Mouse (Mus musculus): ENCODE data around the gene Cfap299.
"Not testable (repeated sequence)": the region's sequence is repeated elsewhere in the genome, so short reads cannot be mapped to it uniquely, and the experiment has no call there.

Cfap299 gene

DNA sequence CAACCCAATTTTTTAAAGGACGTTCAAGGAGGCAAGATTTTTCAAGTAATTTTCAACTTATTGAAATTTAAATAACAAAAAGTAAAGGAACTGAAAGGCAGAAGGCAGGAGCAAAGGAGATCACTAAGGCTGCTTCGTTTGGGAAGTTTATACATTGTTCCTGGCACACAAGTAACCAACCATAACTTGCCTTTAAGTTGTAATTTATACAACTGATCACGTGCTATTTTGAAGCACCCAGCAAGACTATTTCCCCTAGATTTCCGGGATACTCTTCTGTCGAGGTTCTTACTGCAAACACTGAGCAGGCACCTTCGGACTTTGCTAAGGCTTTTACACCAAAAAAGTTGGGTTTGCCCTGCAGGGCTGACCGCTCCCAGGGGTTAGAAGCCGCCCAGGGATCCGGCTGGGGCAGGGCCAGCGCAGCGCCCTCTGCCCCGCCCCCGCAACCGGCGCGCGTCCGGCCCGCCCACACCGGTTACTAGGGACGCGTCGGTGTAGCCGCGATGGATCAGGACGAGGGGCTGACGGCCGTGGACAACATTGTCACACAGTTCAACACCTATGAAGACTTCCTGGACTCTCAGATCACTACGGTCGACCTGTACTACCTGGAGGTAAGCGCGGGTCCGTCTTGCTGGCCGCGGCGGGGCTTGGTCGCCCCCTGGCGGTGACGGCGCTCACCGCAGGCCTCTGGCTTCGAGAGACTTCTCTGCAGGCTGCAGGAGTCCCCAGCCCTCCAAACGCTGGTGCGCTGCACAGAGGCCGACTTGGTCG, at the start of gene Cfap299:
TSS of gene Cfap299 (plus strand) at position 457 of the 777 bp plus-strand sequence.
- peak; percentile 84 for DNase-seq

DNA sequence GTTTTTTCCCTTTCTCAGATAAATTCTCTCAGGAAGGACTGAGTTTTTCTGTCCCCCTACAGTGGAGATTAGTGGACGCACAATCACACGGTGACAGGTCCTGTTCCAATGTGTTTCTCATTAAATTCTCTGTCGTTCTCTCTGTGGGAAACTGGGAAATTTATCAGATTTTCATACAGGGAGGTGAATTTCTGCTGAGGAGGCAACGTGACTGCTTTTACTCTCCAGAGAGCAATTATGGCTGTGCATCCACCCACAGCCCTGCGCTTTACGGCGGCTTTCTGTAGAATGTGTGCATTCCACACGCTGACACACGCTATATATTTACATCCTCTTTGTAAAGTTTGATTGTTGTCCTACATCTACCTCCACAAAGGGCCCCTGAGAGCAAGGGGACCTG, 47.1 kb upstream of the Cfap299 start:
- DNase-seq: no peak

DNA sequence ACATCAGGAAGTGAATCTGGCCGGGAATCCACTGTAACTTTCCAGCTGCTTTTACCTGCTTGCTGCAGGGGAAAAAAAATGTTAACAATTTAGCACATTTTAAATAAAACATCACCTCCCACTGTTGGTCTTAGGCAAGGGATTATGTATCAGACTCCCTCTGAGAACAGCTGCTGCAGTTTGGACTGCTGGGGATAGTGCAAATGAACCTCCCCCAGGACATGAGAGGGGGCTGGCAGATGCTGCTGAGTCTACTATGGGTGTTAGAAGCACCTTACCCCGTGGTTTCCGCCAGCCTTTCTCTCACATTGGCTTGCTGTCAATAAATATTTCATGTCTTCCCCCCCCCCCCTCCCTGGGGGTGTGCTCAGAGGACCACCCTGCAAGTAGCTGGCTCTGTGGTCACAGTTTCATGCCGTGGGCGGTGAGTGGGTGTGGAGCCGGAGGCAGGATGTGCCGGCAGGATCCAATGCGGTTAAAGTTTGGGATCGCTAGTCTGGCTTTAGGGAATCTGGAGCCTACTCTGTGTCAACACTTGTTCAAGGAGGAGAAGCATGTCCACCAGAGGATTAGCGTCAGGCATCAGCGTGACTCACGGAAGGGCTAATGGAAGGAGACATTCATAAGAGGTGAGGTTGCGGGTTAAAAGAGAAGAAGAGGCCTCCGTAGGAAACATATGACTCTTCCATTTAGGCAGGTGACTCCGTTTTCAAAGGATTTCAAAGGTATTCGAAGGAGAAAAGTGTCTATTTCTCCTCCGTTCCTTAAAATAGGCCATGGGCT, 45.2 kb upstream of the Cfap299 start:
- DNase-seq: no peak

DNA sequence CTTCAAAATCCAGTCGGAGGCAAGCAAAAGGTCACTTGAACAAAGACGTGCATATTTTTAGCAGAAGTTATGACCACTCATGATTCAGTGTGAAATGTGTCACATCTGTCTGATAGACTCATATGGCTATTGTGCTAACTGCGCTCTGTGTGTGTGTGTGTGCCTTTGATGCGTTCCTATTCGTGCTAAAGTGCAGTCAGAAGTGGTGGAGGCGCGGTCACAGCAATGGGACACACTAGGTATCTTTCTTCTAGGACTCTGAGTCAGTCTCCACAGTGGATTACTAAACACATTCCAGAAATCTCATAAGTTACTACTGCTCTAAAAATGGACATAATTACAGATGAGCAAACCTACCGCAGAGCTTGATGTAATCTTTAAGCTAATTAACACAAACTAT, 38.5 kb upstream of the Cfap299 start:
- no peak for DNase-seq

DNA sequence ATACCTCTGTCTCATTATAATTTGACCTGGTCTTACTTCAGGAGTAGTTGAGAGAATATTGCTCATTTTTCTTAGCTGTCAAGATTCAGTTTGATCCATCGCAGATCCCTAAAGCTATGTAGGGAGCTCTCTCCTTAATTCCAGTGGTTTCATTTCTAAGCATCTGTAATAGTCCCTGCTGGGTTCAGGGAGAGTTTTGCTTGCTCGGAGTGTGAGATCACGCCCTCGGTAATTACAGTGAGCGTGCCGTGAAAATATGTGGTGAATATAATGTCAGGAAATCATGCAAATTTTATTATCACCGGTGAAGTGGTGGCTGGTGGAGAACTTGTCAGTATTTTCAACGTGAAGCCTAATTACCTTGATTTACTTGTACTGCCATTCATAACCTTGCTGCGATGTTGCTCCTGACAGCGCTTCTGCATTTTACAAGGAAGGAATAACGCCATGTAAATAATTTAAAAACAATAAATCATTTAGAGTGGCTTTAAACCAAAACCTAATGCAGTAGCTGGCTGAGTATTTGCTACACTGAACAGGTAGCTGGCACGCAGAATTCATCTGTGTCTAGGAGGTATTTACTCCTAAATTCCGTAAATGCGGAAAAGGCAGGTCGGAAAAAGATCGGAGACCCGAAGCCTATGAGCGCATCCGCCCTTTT, 36.6 kb upstream of the Cfap299 start:
- peak; percentile 14 for DNase-seq

DNA sequence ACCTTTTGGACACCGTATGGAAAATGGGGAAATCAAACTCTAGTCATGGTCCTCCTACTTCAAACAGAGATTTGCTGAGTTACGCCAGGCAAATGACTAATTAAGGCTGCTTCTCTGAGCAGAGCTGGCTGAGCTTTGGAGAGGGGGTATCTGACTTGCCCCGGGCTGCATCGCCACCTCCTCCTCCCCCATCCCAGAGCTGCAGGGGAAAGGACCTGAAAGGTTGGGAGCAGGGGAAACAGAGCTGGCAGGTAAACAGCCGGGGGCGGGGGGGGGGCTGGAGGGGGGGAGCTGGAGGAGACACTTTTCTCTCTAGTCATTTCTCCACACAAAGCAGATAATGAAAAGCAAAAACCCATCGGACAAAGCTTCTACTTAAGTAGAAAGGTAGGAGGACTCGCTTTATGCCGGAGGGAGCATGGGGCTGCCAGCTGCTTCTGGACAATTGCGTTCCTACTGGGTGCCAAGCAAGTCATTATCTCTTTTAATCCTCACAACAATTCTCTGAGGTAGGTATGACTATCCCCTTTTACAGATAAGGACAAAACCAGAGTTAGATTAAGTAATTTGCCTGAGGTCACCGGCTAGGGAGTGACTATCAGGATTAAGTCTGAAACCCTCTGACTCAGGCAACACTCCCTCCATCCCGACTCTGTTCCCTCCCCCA, 35.9 kb upstream of the Cfap299 start:
- DNase-seq: peak; percentile 29

DNA sequence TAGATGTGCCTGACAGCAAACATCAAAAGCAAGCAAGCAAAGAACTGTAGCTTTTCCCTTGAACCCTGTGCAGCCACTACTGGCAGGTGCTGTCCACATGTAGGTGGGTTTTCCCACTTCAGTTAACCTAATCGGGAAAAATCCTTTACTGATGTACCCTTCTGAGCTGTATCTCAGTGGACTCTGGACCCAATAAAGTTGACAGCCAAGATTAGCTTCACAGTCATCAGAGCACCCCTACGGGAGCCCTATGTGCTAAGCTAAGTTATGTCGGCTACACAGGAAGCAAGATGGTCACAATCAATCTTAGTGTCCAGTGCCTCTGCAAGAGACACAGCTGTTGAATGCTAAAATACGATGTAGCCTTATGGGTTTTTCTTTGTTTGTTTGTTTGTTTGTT, 29.0 kb upstream of the Cfap299 start:
- no peak for DNase-seq

DNA sequence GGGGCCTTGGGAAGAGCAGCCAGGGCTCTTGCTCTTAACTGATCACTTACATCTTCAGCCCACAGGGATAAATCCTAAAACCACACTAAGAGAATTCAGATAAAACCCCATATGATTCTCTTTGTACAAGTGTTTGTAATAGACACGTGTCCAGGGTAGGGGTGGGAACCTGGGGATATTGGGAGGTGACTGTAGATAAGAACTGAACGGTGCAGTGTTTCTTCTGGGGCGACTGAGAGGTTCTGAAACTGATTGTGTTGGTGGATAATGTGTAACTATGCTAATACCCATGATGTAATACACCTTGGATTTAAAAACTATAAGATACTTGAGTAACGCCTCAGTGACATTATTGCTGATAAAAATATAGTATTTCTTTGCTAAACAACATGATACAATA, 23.4 kb upstream of the Cfap299 start:
- DNase-seq: no peak

DNA sequence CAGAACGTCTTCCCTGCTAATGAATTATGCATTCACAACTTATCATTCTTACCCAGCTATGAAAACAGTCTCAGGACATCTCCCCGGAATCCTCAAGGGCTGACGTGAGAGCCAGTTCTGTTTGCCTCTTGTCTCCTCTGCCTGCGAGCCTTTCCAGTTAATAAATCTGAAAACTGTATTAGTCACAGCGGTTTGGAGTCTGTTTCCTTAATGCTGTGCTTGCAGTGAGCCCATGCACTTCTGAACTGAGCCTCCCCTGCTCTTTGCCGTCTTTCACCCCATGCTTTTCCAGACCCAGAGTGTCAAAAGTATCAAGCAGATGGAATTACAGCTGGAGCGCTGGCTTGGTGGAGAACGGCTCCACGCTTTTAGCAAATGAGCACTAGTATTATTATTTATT, 22.6 kb upstream of the Cfap299 start:
- peak; percentile 41 for DNase-seq

DNA sequence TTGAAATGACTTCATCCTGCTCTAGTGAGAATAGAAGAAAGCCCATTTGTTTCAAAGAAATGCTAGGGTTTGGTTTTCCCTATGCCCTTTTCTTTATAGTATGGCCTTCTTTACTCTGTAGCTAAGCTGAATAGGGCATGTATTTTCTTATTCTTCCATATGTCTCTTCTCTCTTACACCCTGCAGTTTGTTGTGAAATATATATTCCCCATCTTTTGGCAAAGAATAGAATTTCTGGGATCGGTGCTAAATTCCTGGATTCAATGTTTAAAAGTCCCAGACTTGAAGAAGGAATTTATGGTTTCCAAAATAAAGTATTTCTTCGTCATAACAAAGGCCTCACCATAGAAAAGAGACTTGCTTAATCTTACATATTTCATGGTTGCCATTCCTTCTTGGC, 2.5 kb upstream of the Cfap299 start:
- DNase-seq: no peak

DNA sequence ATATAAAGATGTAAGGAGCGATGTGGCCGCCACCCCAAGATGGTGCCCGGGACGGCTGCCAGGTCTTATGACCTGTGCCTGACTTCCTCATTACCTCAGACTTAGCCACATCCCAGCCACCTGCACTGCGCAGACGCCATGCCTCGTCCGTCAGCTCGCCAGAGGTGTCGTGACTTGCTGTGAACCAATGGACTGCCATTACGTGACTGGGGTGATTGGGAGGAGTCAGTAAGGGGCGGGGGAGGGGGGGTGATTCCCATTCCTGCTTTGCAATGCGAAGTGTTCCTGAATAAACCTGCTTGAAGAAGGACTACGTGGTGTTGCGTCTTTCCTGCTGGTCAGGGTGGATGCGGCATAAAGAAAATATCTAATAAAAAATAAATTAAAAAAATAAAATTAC, 14.6 kb downstream of the Cfap299 start:
- not testable (repeated sequence) for DNase-seq

DNA sequence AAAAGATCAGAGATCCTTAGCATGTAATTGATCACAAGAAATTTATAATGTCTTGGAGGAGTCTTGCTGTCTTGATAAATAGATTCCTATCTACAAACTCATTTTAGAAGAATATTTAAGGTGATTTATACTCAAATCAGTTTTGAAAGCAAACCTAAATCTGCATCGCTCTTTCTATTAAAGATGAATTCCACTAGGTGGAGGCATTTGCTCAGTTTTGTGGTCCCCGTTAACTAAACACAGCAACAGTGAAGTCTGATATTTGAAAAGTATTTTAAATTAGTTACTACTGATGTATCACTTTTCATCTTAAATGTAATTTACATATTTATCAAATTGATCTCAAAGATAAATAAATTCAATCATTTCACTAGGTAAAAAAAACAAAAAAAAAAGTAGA, 15.5 kb downstream of the Cfap299 start:
- peak; percentile 61 for DNase-seq

DNA sequence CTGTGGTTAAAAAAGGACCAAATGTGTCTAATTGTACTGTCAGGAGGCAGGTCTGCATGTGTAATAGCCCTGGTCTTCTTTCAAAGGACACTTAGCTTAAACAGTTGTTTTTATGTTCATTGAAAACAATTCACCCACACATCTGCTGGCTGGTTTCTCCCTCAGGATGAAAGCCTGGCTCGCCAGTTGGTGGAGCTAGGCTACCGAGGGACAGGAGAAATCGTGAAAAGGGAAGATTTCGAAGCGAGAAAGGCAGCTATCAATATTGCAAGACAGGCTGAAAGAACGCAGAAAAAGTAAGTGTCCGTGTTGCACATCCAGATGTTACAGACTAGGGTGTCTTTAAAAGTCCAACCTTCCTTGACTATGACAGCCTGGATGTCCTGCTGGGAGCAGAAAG, 17.0 kb downstream of the Cfap299 start:
- no peak for DNase-seq

DNA sequence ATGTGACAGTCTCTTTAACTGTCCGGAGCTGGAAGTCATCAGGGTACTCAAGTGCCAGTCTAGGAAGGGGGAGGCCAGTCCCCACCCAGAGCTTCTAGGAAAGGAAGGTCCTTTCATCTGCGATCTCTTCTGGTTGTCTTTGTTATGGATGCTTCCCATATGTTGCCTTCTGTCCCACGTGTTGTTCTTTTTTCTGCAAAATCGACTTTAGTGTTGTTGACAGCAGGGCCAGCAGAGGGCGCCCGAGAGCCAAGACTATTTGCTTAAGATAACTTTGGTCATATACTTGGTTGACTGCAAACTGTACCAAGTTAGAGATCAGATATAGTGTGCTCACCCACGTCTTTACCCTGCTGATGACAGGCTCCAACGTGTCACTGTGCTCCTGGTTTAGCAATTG, 19.5 kb downstream of the Cfap299 start:
- peak; percentile 83 for DNase-seq

DNA sequence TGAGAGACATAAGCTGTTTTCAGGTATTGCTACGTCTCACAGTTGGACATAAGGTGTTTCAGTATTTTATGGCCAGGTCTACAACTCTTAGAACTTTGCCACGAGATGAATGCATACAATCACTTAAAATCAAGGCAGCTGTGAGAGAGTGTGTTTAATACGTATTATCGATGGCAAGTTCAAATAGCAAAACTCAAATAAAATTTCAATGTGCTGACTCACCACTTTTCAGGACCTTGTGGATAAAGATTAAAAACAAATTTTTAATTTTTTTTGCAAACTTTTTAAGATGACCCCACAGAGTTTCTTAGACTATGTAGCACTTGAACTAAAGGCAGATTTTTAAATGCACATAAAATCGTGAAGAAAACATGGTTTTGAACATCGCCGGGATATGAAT, 30.8 kb downstream of the Cfap299 start:
- DNase-seq: no peak

DNA sequence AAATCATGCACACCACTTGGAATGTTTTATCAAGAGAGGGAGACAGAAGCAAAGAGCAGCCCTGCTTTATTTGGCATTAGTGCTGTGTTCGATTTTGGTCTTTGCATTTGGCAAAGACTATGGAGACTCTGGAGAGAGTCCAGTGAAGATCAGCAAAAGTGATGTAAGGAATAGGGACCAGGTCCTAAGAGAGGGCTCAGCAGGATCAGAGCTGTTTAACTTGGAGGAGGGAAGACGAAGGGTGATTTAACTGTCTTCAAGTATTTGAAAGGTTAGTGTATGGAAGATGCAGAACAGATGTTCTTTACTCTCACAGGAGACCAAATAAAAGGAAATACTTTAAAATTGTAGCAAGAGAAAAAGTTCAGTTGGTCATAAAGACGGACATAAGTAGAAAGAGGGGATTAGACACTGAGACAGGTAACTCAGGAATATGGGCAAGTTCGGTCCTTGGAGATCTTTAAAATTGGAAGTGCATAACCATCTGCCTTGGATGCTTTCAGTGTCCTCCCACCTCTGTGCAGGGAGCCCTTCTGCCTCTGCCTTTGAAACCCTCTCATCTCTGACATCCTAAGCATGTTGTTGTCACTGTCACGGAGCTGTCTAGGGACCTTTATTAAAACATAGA, 31.8 kb downstream of the Cfap299 start:
- DNase-seq: no peak

DNA sequence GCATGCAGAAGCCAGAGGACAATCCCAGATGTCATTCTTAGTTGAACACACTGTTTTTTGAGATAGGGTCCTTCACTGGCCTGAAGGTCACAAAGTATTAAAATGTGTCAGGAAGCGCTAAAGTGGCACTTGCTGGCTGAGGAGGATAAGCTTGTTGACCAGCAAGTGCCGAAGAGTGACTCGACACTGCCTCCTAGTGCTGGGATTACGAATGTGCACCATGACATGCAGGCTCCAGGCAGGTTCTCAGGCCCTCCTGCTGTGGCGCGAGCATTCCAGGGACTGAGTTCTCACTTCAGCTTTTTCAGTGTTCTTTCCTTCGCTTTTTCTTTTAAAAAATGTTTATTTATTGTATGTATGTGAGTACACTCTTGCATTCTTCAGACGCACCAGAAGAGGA, 34.3 kb downstream of the Cfap299 start:
- peak; percentile 39 for DNase-seq

DNA sequence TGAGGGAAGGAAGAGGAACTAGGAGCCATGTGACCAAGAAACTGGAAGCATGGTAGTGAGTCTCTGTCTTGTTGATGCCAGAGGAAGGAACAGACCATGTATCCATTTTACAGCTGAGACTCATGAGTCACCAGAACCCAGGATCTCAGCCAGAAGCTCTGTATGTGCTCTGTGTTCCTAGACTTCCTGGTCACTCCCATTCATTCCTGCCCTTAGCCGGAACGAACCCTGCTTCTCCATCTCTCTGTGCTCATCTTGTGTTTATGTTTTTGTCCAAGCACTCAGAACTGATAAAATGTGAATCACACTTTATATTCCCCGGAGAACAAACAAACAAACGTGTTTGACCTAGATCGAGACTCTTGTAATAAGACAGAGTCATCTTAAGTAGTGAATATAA, 36.2 kb downstream of the Cfap299 start:
- no peak for DNase-seq

DNA sequence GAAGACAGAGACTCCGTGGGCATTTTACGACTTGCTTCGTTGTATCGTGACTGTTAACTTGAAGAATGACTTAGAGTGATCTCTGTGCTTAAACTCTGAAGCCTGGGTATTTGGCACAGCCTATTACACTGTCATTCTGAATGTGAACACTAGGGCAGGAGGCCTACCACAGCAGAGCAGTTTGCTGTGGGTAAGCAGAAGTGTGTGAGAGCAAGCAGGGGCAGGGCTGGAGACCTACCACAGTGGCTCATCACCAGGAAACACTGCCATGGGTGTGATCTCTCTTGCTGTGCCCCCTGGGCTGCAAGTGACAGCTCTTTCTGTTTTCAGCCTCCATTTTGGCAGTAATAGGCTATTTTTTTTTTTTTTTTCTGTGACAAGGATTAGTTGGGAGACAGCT, 39.7 kb downstream of the Cfap299 start:
- no peak for DNase-seq

DNA sequence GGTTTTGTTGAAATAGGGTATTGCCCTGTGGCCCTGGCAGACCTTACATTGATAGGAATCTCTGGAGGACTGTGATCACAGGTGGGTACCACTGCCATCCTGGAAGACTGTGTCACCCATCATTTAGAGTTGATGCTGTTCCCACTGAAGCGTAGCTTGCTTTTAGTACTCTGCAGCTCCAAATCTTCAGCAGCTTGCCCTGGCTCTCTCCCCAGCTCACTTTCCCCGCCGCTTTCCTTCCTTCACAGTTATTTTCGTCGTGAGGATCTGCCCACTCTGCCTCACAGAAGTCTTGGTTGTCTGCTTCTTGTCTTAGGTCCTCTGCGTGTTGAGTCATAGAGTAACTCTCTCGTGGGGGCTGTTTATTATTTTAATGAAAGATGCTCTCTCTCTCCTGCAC, 40.3 kb downstream of the Cfap299 start:
- DNase-seq: no peak

DNA sequence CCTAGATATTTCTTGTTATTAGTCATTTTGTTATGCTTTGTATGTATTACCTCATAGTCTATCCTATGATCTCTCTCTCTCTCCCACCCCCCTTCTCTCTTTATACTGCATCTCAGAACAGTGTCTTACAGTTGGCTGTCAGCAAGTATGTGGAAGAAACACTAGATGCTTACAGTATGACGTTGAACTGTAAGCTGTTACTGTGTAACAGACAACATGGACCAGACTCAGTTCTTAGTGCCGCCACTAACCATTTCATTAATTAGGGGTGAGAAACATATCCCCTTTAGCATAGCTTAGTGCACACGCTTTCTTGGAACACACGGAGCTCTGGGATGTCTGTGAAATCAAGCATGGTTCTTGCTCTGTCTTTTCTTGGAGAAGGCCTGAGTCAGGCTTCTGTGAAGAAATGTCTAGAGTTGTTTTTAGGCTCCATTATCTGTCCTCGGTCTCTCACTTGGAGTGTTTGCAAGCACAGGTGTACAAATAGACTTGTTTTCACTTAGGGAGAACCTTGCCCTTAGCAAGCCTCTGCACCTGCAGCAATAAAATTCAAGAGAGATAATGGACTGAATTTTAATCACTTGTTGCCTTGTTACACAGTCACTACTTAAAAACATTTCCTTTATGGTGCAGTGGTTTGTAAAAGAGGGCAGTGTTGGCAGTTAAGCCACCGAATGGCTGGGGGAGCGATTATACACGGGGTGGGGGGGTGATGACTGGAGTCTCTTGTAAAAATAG, 47.1 kb downstream of the Cfap299 start:
- DNase-seq: no peak

DNA sequence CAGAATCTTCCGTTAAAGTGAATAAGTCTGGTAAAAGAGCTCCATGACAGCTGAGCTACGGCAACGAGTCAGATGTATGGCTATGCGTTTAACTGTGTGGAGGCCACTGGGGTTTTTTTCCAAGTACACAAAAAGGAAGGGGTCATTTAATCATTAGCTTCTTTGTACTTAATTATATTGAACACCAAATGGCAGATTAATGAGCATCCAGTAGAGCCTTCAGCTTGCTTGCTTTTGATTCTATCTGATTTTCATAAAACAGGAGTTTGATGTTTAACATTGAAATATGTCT, 47.6 kb downstream of the Cfap299 start:
- DNase-seq: no peak
